Mouse (Mus musculus) B cell, adult 2 months (primary cell): Measurements from ENCODE around the gene Cenpc1.

ENCODE experiments used
- DNase-seq, 2 experiments: peaks; one replicate each; pipeline ENCODE4 v3.0.0; 2022

The Cenpc1 gene

GRCm38 (mm10) chr5:86065101-86065875, at the start of gene Cenpc1:
Cenpc1 (minus strand) TSS chr5:86065583.
- DNase-seq, result peak; percentile 99

- no peak for DNase-seq
Measured at GRCm38 (mm10) chr5:86113997-86114396, 48.6 kb upstream of the Cenpc1 start.

GRCm38 (mm10) chr5:86113037-86113436, 47.7 kb upstream of the Cenpc1 start:
- no peak for DNase-seq

- no peak for DNase-seq
Measured at GRCm38 (mm10) chr5:86111074-86111473, 45.7 kb upstream of the Cenpc1 start.

GRCm38 (mm10) chr5:86106610-86107009, 41.2 kb upstream of the Cenpc1 start:
- DNase-seq, result no peak

GRCm38 (mm10) chr5:86102176-86102575, 36.8 kb upstream of the Cenpc1 start:
- no peak for DNase-seq

GRCm38 (mm10) chr5:86100621-86101020, 35.2 kb upstream of the Cenpc1 start:
- DNase-seq, result no peak

GRCm38 (mm10) chr5:86098988-86099387, 33.6 kb upstream of the Cenpc1 start:
- DNase-seq, result no peak

GRCm38 (mm10) chr5:86094754-86095153, 29.4 kb upstream of the Cenpc1 start:
- DNase-seq, result no peak

GRCm38 (mm10) chr5:86086751-86087150, 21.4 kb upstream of the Cenpc1 start:
- DNase-seq, result peak; percentile 73 to 83

- peak in 1 of 2 experiments; percentile 34 for DNase-seq
Measured at GRCm38 (mm10) chr5:86084979-86085378, 19.6 kb upstream of the Cenpc1 start.

GRCm38 (mm10) chr5:86083987-86084386, 18.6 kb upstream of the Cenpc1 start:
- DNase-seq, result no peak

- peak; percentile 59 to 62 for DNase-seq
Measured at GRCm38 (mm10) chr5:86078720-86079334, 13.4 kb upstream of the Cenpc1 start.

- DNase-seq, result peak in 1 of 2 experiments; percentile 2
Measured at GRCm38 (mm10) chr5:86072756-86073386, 7.5 kb upstream of the Cenpc1 start.

- DNase-seq, result peak; percentile 78 to 79
Measured at GRCm38 (mm10) chr5:86071538-86071937, 6.2 kb upstream of the Cenpc1 start, which contains the start of gene Stap1. Stap1 (plus strand) TSS chr5:86071746.

GRCm38 (mm10) chr5:86069121-86069520, 3.7 kb upstream of the Cenpc1 start:
- DNase-seq, result no peak

- no peak for DNase-seq
Measured at GRCm38 (mm10) chr5:86068451-86068850, 3.1 kb upstream of the Cenpc1 start.

- DNase-seq, result peak; percentile 91 to 93
Measured at GRCm38 (mm10) chr5:86066551-86066929, 1.2 kb upstream of the Cenpc1 start.

- DNase-seq, result no peak
Measured at GRCm38 (mm10) chr5:86065876-86066550, 630 bp upstream of the Cenpc1 start.

GRCm38 (mm10) chr5:86063501-86063900, 1.9 kb downstream of the Cenpc1 start:
- no peak for DNase-seq

GRCm38 (mm10) chr5:86029820-86030219, 35.6 kb downstream of the Cenpc1 start:
- DNase-seq, result no peak

- DNase-seq, result no peak
Measured at GRCm38 (mm10) chr5:85996545-85997510, 68.6 kb downstream of the Cenpc1 start.
